Mouse (Mus musculus): ENCODE measurements at regions not wholly inside any gene's neighbourhood (a gene's known extent, or its start where the extent isn't known, plus 50 kb on each side); places are given as distances from the start of the nearest gene placed in this dataset.

GRCm38 (mm10) chr3:151889738-151890137, 52.3 kb upstream of the Ptgfr start:
- TF ChIP-seq CTCF (IDR thresholded peaks at IDR 0.05; ENCODE audit: insufficient read depth, low read length) (no peak), POLR2A (IDR thresholded peaks at IDR 0.05; ENCODE audit: borderline replicate concordance, extremely low read depth, low read depth, low read length) (no peak)
- no peak for DNase-seq
- 70% methylated on average over 8 of the region's 8 CpGs for WGBS
- no peak overlapping the region for H3K4me3 ChIP-seq (replicated peaks; ENCODE audit: extremely low read depth, low read depth, low read length)
- H3K4me1 ChIP-seq (ENCODE audit: control insufficient read depth, insufficient read depth, low read length), result 0 out of 2 replicates have a peak, but pooled peaks cover 2% of the 10 kb centered on the region
